Mouse (Mus musculus) cortical plate, adult 2 months (tissue): ENCODE measurements at regions not wholly inside any gene's neighbourhood (a gene's known extent, or its start where the extent isn't known, plus 50 kb on each side); places are given as distances from the start of the nearest gene placed in this dataset.

Experiments
- CTCF ChIP-seq: fragments of 200-500 bp; IDR thresholded peaks from 2 replicates; pipeline ENCODE4 v1.5.1; 2011; ENCODE audit warnings: mild to moderate bottlenecking, control low read depth, low read length; ENCODE audit not compliant: insufficient read depth; ENCODE audit errors: extremely low read depth
- POLR2A ChIP-seq: fragments of 200-500 bp; IDR thresholded peaks from 2 replicates; pipeline ENCODE4 v1.6.1; 2011; ENCODE audit warnings: mild to moderate bottlenecking, low read length, control low read depth; ENCODE audit not compliant: insufficient read depth; ENCODE audit errors: extremely low read depth

DNA sequence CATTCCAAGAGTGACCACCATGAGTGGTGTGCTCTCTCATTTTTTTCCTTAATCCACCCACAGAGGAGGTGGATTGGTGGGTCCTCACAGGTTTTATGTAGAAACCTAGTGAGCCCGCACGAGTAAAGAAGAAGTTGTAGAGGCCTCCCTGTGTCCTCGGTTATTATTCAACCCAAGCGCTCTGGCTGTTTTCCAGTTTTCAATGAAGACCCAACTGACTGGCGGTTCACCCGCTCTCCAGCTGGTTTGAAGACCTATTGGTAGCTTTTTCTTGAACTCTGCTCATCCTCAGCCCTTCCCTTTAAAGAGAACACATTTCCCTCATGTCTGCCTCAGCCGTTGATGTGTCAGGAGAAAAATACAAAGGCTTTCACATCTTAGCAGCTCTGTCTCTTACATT is 196.7 kb upstream of the Pou3f3 start:
- TF ChIP-seq POLR2A = no peak
- TF ChIP-seq CTCF = no peak
